Mouse (Mus musculus) kidney, embryonic 16.5 days (tissue): ENCODE measurements at regions not wholly inside any gene's neighbourhood (a gene's known extent, or its start where the extent isn't known, plus 50 kb on each side); places are given as distances from the start of the nearest gene placed in this dataset.

Experiments
- ATAC-seq: fragments of 200-750 bp; cut with Nextera tagmentation; 2 replicates; pipeline ENCODE4 v1.8.0; 2017; ENCODE audit warnings: moderate TSS enrichment; ENCODE audit not compliant: low FRiP score, low TSS enrichment
- H3K27ac ChIP-seq: fragments of 300-500 bp; sonication (generic); 2 replicates; pipeline ENCODE4 v1.5.1; 2014; ENCODE audit warnings: low read length
- H3K27me3 ChIP-seq: fragments of 300-500 bp; sonication (generic); 2 replicates; pipeline ENCODE4 v1.6.1; 2014; ENCODE audit warnings: low read length, control low read depth, mixed read lengths; ENCODE audit not compliant: insufficient read depth
- H3K36me3 ChIP-seq: fragments of 300-500 bp; sonication (generic); 2 replicates; pipeline ENCODE4 v1.6.1; 2014; ENCODE audit warnings: low read length, control low read depth, mixed read lengths; ENCODE audit not compliant: insufficient read depth
- H3K4me1 ChIP-seq: fragments of 300-500 bp; sonication (generic); 2 replicates; pipeline ENCODE4 v1.6.1; 2014; ENCODE audit warnings: low read length, control low read depth, mixed read lengths; ENCODE audit not compliant: insufficient read depth
- H3K4me2 ChIP-seq: fragments of 300-500 bp; sonication (generic); replicated peaks from 2 replicates; pipeline ENCODE4 v1.6.1; 2014; ENCODE audit warnings: low read depth, low read length
- H3K4me3 ChIP-seq: fragments of 300-500 bp; sonication (generic); 2 replicates; pipeline ENCODE4 v1.5.1; 2014; ENCODE audit warnings: mild to moderate bottlenecking, low read length
- H3K9ac ChIP-seq: fragments of 300-500 bp; sonication (generic); replicated peaks from 2 replicates; pipeline ENCODE4 v1.6.1; 2014; ENCODE audit warnings: low read length
- H3K9me3 ChIP-seq: fragments of 300-500 bp; sonication (generic); 2 replicates; pipeline ENCODE4 v1.6.1; 2016; ENCODE audit warnings: low read length, control low read depth
- WGBS: fragments of 180-500 bp; shearing (Covaris S2); extraction: QIAGEN DNeasy Blood & Tissue Kit; methylation state at CpG from one replicate; pipeline ENCODE4 v1.1.7; 2014; 5-methylcytosine and 5-hydroxymethylcytosine counted together

- Histone ChIP-seq H3K4me1 (no peaks in the 10 kb centered on the region), H3K9ac (no peak overlapping the region), H3K9me3 (no peaks in the 10 kb centered on the region), H3K27me3 (peaks cover 2% of the 10 kb centered on the region; the same call in 1 of the 2 replicates), H3K4me2 (no peak overlapping the region), H3K27ac (no peak overlapping the region), H3K4me3 (no peak overlapping the region), H3K36me3 (no peaks in the 10 kb centered on the region)
- ATAC-seq = no peak
Measured at GRCm38 (mm10) chr17:14506123-14506522, 187.9 kb downstream of the Thbs2 start.

GRCm38 (mm10) chr17:14505415-14505814 is 188.6 kb downstream of the Thbs2 start:
- 70% methylated on average over 4 of the region's 4 CpGs for whole genome bisulfite sequencing
- H3K36me3 ChIP-seq = no peaks in the 10 kb centered on the region
- no peak overlapping the region for H3K27ac ChIP-seq
- H3K9me3 ChIP-seq = no peaks in the 10 kb centered on the region
- H3K9ac ChIP-seq = no peak overlapping the region
- H3K4me2 ChIP-seq = no peak overlapping the region
- H3K4me3 ChIP-seq = no peak overlapping the region
- H3K4me1 ChIP-seq = no peaks in the 10 kb centered on the region
- ATAC-seq = 0 out of 2 replicates have a peak, but pooled peaks have one; percentile 35
- peaks cover 2% of the 10 kb centered on the region; the same call in 1 of the 2 replicates for H3K27me3 ChIP-seq

GRCm38 (mm10) chr17:14503670-14504069 is 190.4 kb downstream of the Thbs2 start:
- Histone ChIP-seq H3K27ac (no peak overlapping the region), H3K9ac (no peak overlapping the region), H3K9me3 (no peaks in the 10 kb centered on the region), H3K4me1 (no peaks in the 10 kb centered on the region), H3K4me3 (no peak overlapping the region), H3K27me3 (no peaks in the 10 kb centered on the region), H3K4me2 (no peak overlapping the region), H3K36me3 (no peaks in the 10 kb centered on the region)
- WGBS = 78% methylated on average over 1 of the region's 1 CpGs
- ATAC-seq = no peak

- WGBS = 83% methylated on average over 2 of the region's 2 CpGs
- H3K4me3 ChIP-seq = no peak overlapping the region
- H3K36me3 ChIP-seq = no peaks in the 10 kb centered on the region
- no peak overlapping the region for H3K27ac ChIP-seq
- no peak overlapping the region for H3K9ac ChIP-seq
- no peak for ATAC-seq
- no peak overlapping the region for H3K4me2 ChIP-seq
- no peaks in the 10 kb centered on the region for H3K4me1 ChIP-seq
- no peaks in the 10 kb centered on the region for H3K9me3 ChIP-seq
- no peaks in the 10 kb centered on the region; the same call in 1 of the 2 replicates for H3K27me3 ChIP-seq
Measured at GRCm38 (mm10) chr17:14501341-14501740, 192.7 kb downstream of the Thbs2 start.

GRCm38 (mm10) chr17:14497086-14497485 is 196.9 kb downstream of the Thbs2 start:
- H3K9me3 ChIP-seq = no peaks in the 10 kb centered on the region
- H3K4me2 ChIP-seq = no peak overlapping the region
- no peak overlapping the region for H3K4me3 ChIP-seq
- no peaks in the 10 kb centered on the region; the same call in 1 of the 2 replicates for H3K27me3 ChIP-seq
- H3K36me3 ChIP-seq = no peaks in the 10 kb centered on the region
- H3K9ac ChIP-seq = no peak overlapping the region
- WGBS = 47% methylated on average over 15 of the region's 15 CpGs
- H3K4me1 ChIP-seq = no peaks in the 10 kb centered on the region
- ATAC-seq = no peak
- H3K27ac ChIP-seq = no peak overlapping the region

- Histone ChIP-seq H3K9me3 (no peaks in the 10 kb centered on the region), H3K4me1 (no peaks in the 10 kb centered on the region), H3K4me3 (no peak overlapping the region), H3K27ac (no peak overlapping the region), H3K4me2 (no peak overlapping the region), H3K36me3 (no peaks in the 10 kb centered on the region), H3K27me3 (no peaks in the 10 kb centered on the region; the same call in 1 of the 2 replicates), H3K9ac (no peak overlapping the region)
- no peak for ATAC-seq
- WGBS = 73% methylated on average over 8 of the region's 8 CpGs
Measured at GRCm38 (mm10) chr17:14493751-14494320, 200.2 kb downstream of the Thbs2 start.

- 89% methylated on average over 10 of the region's 10 CpGs for WGBS
- no peak overlapping the region for H3K4me3 ChIP-seq
Measured at GRCm38 (mm10) chr17:14492936-14493335, 201.1 kb downstream of the Thbs2 start.

GRCm38 (mm10) chr17:14481746-14482145 is 202.4 kb downstream of the Smoc2 start:
- no peaks in the 10 kb centered on the region for H3K9me3 ChIP-seq
- H3K27ac ChIP-seq = no peak overlapping the region
- H3K36me3 ChIP-seq = no peaks in the 10 kb centered on the region
- H3K4me1 ChIP-seq = no peaks in the 10 kb centered on the region
- no peak for ATAC-seq
- WGBS = 70% methylated on average over 6 of the region's 6 CpGs
- no peak overlapping the region for H3K4me3 ChIP-seq
- no peaks in the 10 kb centered on the region for H3K27me3 ChIP-seq
- H3K9ac ChIP-seq = no peak overlapping the region
- H3K4me2 ChIP-seq = no peak overlapping the region

More at GRCm38 (mm10) chr17:14492936-14493335, 201.1 kb downstream of the Thbs2 start:
- no peaks in the 10 kb centered on the region; the same call in 1 of the 2 replicates for H3K27me3 ChIP-seq
- H3K36me3 ChIP-seq = no peaks in the 10 kb centered on the region
- no peak overlapping the region for H3K27ac ChIP-seq
- H3K9me3 ChIP-seq = no peaks in the 10 kb centered on the region
- no peaks in the 10 kb centered on the region for H3K4me1 ChIP-seq
- no peak overlapping the region for H3K9ac ChIP-seq
- no peak overlapping the region for H3K4me2 ChIP-seq
- no peak for ATAC-seq

GRCm38 (mm10) chr17:14478938-14479505 is 199.7 kb downstream of the Smoc2 start:
- peaks cover 19% of the 10 kb centered on the region for H3K4me1 ChIP-seq
- no peaks in the 10 kb centered on the region for H3K36me3 ChIP-seq
- no peak overlapping the region for H3K4me2 ChIP-seq
- WGBS = 91% methylated on average over 10 of the region's 10 CpGs
- ATAC-seq = no peak
- no peak overlapping the region for H3K9ac ChIP-seq
- no peaks in the 10 kb centered on the region for H3K27me3 ChIP-seq
- H3K27ac ChIP-seq = no peak overlapping the region
- H3K9me3 ChIP-seq = no peaks in the 10 kb centered on the region
- H3K4me3 ChIP-seq = no peak overlapping the region

GRCm38 (mm10) chr17:14476707-14477106 is 197.4 kb downstream of the Smoc2 start:
- Histone ChIP-seq H3K27ac (peak overlapping the region; percentile 21; the same call in 1 of the 2 replicates), H3K9ac (no peak overlapping the region)
- WGBS = 77% methylated on average over 12 of the region's 12 CpGs

More at GRCm38 (mm10) chr17:14476707-14477106, 197.4 kb downstream of the Smoc2 start:
- H3K9me3 ChIP-seq = no peaks in the 10 kb centered on the region
- ATAC-seq = peak; percentile 57; the same call in 1 of the 2 replicates
- no peaks in the 10 kb centered on the region for H3K36me3 ChIP-seq
- H3K4me2 ChIP-seq = no peak overlapping the region
- H3K4me3 ChIP-seq = no peak overlapping the region
- no peaks in the 10 kb centered on the region for H3K27me3 ChIP-seq
- peaks cover 19% of the 10 kb centered on the region for H3K4me1 ChIP-seq
